Mouse (Mus musculus) bone marrow, adult 2 months (tissue): ENCODE data around the gene Ccdc88b.

Source experiments
- CTCF ChIP-seq: fragments of 200-500 bp; IDR thresholded peaks from 2 replicates; pipeline ENCODE4 v1.5.1; 2011; ENCODE audit warnings: low read length, control low read depth; ENCODE audit not compliant: control insufficient read depth, insufficient read depth
- POLR2A ChIP-seq: fragments of 200-500 bp; IDR thresholded peaks from 2 replicates; pipeline ENCODE4 v1.6.1; 2011; ENCODE audit warnings: low read depth, mild to moderate bottlenecking, control low read depth, low read length, borderline replicate concordance; ENCODE audit not compliant: control insufficient read depth

DNA sequence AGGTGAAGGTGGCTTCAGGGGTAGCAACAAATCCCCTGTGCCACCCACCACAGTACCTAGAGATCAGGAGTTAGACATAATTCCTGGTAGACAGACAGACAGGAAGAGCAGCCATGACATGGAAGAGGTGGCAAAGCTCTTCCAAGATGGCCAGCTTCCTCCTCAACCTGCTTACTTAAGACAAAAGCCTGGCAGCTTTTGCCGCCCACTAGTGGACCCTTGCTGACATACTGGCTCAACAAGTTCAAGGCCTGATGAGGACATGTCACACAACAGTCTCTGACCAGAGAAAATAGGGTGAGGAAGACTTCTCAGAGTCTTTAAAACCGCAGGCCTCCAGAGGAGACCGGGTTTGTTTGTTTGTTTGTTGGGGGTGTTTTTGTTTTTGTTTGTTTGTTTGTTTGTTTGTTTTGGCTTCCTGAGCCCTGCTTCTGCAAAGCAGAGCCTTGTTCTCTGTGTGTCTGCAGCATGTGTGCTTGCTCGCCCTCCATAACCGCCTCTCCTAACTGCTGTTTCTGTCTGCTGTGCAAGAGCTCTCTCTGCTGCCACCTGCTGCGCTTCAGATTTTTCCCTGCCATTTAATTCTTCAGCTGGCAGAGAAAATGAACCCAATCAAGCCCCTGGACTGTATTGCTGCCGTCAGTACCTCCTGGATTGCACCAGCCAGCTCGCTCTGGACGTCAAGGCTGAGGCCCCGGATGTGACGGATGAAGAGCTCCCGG, 1.6 kb downstream of the Ccdc88b start:
- TF ChIP-seq POLR2A (no peak), CTCF (peak; percentile 57)
